Mouse (Mus musculus): ENCODE measurements at regions not wholly inside any gene's neighbourhood (a gene's known extent, or its start where the extent isn't known, plus 50 kb on each side); places are given as distances from the start of the nearest gene placed in this dataset.

DNA sequence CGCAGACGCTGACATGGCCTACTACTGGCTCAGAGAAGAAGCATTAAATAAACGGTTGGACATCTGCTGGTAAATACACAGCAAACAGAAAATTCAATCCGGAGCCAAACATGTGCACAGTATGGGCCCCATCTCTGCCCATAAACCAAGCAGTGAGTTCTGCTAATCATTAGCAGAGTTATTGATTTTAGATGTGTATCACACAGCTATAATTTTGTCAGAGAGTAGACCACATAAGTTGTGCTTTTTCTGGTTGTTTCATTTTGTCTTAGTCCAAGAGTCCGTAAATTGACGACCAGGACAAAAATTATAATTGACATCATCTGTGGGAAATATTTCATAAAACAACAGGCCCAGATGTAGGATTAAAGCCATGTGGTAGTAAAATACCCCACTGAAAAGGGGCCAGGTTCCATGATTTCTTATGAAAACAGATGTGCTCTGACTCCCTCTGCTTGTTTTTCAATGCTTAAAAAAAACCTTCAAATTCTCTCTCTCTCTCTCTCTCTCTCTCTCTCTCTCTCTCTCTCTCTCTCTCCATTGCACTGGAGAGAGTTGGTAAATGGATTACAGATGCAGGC is 339.3 kb downstream of the Hao1 start:
- DNase-seq (ENCODE audit: extremely low spot score, low spot score) = peak; percentile 15

DNA sequence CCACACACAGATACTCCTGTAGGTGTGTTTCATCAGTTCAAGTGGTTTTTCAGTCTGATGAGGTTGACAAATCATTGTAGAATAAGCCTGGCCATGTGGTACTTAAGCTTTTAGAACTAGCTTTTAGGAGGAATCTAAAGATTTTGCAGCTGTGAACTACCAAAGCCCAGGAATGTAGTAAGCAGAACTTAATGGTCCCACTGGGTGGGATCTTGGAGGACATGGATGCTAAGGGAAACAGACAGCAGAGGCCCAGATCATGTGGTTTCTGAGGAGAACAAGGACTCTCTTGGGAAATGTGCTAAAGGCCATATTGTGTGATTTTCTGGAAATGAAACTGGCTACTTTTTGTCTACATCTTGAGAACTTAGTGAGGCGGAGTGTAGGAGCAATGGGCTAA is 350.9 kb downstream of the Hao1 start:
- no peak for DNase-seq (ENCODE audit: extremely low spot score, low spot score)

DNA sequence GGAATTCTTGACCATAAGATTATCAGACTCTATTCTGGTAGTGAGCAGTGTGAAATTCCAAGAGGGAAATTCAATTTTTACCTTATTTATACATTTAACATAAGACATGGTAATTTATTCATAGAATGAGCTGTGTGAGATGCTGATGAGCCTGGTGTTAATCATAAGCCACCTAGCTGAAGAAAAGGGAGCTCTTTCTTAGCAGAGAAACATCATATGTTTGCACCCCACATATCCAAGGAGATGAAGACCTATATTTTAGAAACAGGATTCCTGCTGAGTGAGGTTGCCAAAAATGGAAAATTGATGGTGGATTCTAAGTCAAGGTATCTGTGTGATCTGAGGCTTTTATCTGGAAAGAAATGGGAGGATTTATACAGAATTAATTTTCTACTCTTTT is 358.2 kb downstream of the Hao1 start:
- no peak for DNase-seq (ENCODE audit: extremely low spot score, low spot score)

DNA sequence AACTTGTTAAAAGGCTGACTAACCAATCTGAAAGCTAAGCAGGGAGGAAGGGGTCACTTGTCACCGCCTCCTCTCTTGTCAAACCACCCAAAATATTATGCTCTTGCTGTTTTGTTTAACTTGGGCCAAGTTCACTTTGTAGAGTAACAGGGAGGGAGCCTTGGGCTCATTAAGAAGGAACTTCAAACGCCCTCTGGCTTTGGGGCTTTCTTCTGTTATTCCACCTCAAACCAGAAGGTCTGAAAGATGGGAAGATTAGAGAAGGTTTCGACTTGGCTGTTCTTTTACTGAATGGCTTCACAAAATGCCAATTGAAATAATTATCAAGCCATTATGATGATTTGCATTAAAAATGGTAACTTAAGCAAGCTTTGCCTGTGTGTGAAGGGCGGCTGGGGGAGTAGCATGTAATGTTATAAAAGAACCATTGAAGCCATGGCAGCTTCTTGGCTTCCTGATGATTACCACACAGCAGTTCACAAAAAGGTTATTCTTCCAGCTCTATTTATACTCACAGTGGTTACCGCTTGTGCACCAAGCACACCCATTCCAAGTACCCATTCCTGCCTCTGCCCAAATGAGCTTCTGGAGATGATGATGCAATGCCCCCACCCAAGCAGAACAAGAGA is 364.6 kb downstream of the Hao1 start:
- no peak for DNase-seq (ENCODE audit: extremely low spot score, low spot score)
